Mouse (Mus musculus) intestine, embryonic 16.5 days (tissue): ENCODE measurements around the gene Cacfd1. TPM values are rescaled to one million over a fixed set of nuclear protein-coding genes. Genes with fewer than 3 reads are reported as not detected.

ENCODE experiments used
- ATAC-seq: fragments of 200-750 bp; cut with Nextera tagmentation; 2 replicates; pipeline ENCODE4 v1.8.0; 2017; ENCODE audit warnings: moderate TSS enrichment, moderate library complexity
- H3K27ac ChIP-seq: fragments of 300-500 bp; sonication (generic); 2 replicates; pipeline ENCODE4 v1.5.1; 2014; ENCODE audit warnings: mild to moderate bottlenecking, low read length
- H3K27me3 ChIP-seq: fragments of 300-500 bp; sonication (generic); replicated peaks from 2 replicates; pipeline ENCODE4 v1.6.1; 2014; ENCODE audit warnings: low read length, control low read depth, mixed read lengths; ENCODE audit not compliant: control insufficient read depth, insufficient read depth
- H3K36me3 ChIP-seq: fragments of 300-500 bp; sonication (generic); 2 replicates; pipeline ENCODE4 v1.6.1; 2014; ENCODE audit warnings: low read length, control low read depth; ENCODE audit not compliant: control insufficient read depth, insufficient read depth
- H3K4me1 ChIP-seq: fragments of 300-500 bp; sonication (generic); 2 replicates; pipeline ENCODE4 v1.6.1; 2014; ENCODE audit warnings: low read length, control low read depth, mixed read lengths; ENCODE audit not compliant: control insufficient read depth, insufficient read depth
- H3K4me2 ChIP-seq: fragments of 300-500 bp; sonication (generic); 2 replicates; pipeline ENCODE4 v1.6.1; 2014; ENCODE audit warnings: low read depth, low read length, control low read depth
- H3K4me3 ChIP-seq: fragments of 300-500 bp; sonication (generic); 2 replicates; pipeline ENCODE4 v1.5.1; 2014; ENCODE audit warnings: mild to moderate bottlenecking, low read length
- H3K9ac ChIP-seq: fragments of 300-500 bp; sonication (generic); 2 replicates; pipeline ENCODE4 v1.6.1; 2014; ENCODE audit warnings: low read depth, low read length
- H3K9me3 ChIP-seq: fragments of 300-500 bp; sonication (generic); 2 replicates; pipeline ENCODE4 v1.6.1; 2016; ENCODE audit warnings: low read length, control low read depth; ENCODE audit not compliant: control insufficient read depth
- WGBS: fragments of 180-500 bp; shearing (Covaris S2); extraction: QIAGEN DNeasy Blood & Tissue Kit; methylation state at CpG from one replicate; pipeline ENCODE4 v1.1.7; 2014; 5-methylcytosine and 5-hydroxymethylcytosine counted together
- polyA plus RNA-seq: library from polyadenylated mRNA; unstranded; fragments of >200 nt; fragmentation: Nextera tagmentation; extraction: Ambion mirVana; gene quantifications from 2 replicates; pipeline ENCODE4 v1.2.1, GENCODE M21; 2015

Cacfd1 gene
- polyA plus RNA-seq, 1 experiment from 2014 or later: 54.3 TPM

DNA sequence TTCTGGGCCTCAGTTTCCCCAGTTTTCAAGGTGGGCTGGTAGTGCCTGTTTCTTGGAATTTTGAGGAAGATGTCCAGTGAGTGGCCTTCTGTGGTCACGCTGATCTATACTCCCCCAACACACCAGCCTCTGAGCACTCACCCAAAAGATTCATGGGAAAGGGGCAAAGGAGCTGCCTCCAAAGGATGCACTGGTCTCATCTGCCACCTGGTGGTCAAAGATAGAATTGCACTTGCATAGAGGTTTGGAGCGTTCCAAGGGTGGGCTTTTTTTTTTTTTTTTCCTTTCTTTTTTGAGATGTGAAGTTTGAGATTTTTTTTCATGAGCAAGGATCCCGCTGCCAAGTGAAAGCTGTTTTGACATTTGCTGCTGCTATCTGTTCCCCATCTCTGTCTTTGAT is 28.9 kb downstream of the Cacfd1 start:
- Histone ChIP-seq H3K27me3 (no peaks in the 10 kb centered on the region), H3K27ac (no peak overlapping the region), H3K4me2 (no peak overlapping the region), H3K9me3 (no peaks in the 10 kb centered on the region), H3K4me3 (no peak overlapping the region), H3K36me3 (no peaks in the 10 kb centered on the region), H3K9ac (no peak overlapping the region), H3K4me1 (no peaks in the 10 kb centered on the region)
- ATAC-seq: no peak
- 0% methylated on average over 3 of the region's 3 CpGs for WGBS

DNA sequence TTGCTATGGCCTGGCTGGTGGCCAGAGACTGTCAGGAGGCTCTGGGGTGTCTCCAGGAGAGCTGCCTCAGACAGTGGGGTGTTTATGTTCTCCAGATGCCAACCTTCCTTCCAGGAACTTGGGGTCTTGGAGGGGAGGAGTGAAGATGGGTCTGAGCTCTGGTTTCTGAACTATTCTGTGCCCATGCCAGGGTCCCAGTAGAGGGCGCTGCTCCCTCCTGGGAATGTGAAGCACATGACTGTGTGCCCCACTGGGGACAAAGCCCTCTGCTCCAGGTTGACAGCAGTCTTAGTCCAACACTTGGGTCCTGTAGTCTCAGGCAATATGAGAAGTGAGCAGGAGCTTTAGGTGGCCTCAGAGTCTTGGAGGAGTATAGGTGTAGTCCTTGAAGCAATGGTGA is 29.6 kb downstream of the Cacfd1 start:
- no peak for ATAC-seq
- Histone ChIP-seq H3K4me1 (no peaks in the 10 kb centered on the region), H3K27ac (no peak overlapping the region), H3K9me3 (no peaks in the 10 kb centered on the region), H3K9ac (no peak overlapping the region), H3K4me2 (no peak overlapping the region), H3K36me3 (no peaks in the 10 kb centered on the region), H3K4me3 (no peak overlapping the region), H3K27me3 (no peaks in the 10 kb centered on the region)
- 9% methylated on average over 1 of the region's 1 CpGs for WGBS

DNA sequence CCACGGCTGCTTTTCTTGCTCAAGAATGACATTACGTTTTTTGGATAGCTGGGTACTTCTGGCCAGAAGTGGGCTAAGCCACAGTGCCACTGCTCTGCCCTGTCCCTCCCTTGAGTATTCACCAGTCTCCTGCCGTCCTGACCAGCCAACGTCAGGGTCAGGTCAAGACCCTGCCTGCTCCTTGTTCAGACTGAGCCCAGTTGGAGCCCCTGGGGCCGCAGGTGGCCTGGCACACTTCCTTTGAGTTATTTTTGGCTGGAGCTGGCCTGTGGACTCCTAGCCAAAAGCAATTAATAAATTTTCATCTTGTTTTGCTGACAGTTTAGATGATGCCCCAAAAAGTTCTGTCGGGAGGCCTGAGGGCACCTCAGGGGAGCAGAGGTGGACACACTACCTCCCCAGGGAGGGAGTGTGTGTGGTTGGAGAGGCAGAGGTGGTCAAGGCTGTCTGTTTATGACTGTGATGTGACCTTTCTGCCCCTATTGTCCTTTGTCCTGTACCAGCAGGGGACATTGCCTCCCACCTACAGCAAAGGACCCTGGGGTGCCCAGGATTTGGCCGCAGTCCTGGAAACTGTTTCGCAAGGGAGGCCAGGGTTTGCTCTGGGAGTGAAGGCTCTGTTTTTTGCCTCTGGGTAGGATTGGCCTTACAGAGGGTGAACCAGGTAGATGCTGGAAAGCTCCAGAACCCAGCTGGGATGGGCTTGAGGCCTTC is 32.6 kb downstream of the Cacfd1 start:
- ATAC-seq: no peak
- H3K9ac ChIP-seq: no peak overlapping the region
- H3K36me3 ChIP-seq: no peaks in the 10 kb centered on the region
- H3K4me3 ChIP-seq: no peak overlapping the region
- no peaks in the 10 kb centered on the region for H3K27me3 ChIP-seq
- H3K9me3 ChIP-seq: no peaks in the 10 kb centered on the region
- 68% methylated on average over 8 of the region's 8 CpGs for WGBS
- H3K4me1 ChIP-seq: no peaks in the 10 kb centered on the region
- H3K4me2 ChIP-seq: no peak overlapping the region
- no peak overlapping the region for H3K27ac ChIP-seq

- Histone ChIP-seq H3K27ac (no peak overlapping the region), H3K27me3 (no peaks in the 10 kb centered on the region), H3K36me3 (no peaks in the 10 kb centered on the region), H3K4me2 (no peak overlapping the region), H3K9me3 (no peaks in the 10 kb centered on the region), H3K4me3 (no peak overlapping the region), H3K9ac (no peak overlapping the region), H3K4me1 (no peaks in the 10 kb centered on the region)
- WGBS: 22% methylated on average over 3 of the region's 3 CpGs
- ATAC-seq: peak; percentile 62; the same call in 1 of the 2 replicates
Observed at GRCm38 (mm10) chr2:27043461-27043860, 33.7 kb downstream of the Cacfd1 start.

DNA sequence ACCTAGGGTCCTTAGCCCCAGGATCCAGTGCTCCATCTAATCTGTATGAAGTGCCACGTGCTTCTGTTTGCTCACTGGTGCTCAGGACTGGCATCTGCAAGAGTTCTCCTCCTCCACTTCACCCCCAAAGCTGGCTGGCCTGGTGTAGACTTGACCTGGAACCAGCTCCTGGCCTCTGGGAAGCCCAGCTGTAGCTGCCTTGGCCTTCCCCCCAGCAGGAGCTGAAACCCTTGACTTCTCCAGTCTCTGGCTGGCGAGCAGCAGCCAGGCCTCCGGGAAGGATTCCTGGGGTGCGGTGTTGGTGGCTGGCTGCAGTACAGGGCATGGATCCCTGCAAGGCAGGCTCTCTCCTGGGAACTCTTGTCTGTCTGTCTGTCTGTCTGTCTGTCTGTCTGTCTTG is 34.4 kb downstream of the Cacfd1 start:
- H3K36me3 ChIP-seq: no peaks in the 10 kb centered on the region
- H3K27ac ChIP-seq: no peak overlapping the region
- H3K4me1 ChIP-seq: no peaks in the 10 kb centered on the region
- no peaks in the 10 kb centered on the region for H3K27me3 ChIP-seq
- no peak for ATAC-seq
- H3K9me3 ChIP-seq: no peaks in the 10 kb centered on the region
- H3K4me2 ChIP-seq: no peak overlapping the region
- H3K9ac ChIP-seq: no peak overlapping the region
- no peak overlapping the region for H3K4me3 ChIP-seq
- WGBS: 86% methylated on average over 4 of the region's 4 CpGs

GRCm38 (mm10) chr2:27044641-27045040 is 34.9 kb downstream of the Cacfd1 start:
- H3K4me3 ChIP-seq: no peak overlapping the region
- no peaks in the 10 kb centered on the region for H3K36me3 ChIP-seq
- no peaks in the 10 kb centered on the region for H3K27me3 ChIP-seq
- no peak overlapping the region for H3K27ac ChIP-seq
- H3K4me1 ChIP-seq: no peaks in the 10 kb centered on the region
- WGBS: 73% methylated on average over 3 of the region's 3 CpGs
- no peak for ATAC-seq
- no peak overlapping the region for H3K9ac ChIP-seq
- no peaks in the 10 kb centered on the region for H3K9me3 ChIP-seq
- no peak overlapping the region for H3K4me2 ChIP-seq

GRCm38 (mm10) chr2:27045979-27046770 is 36.4 kb downstream of the Cacfd1 start:
- WGBS: 59% methylated on average over 8 of the region's 8 CpGs

GRCm38 (mm10) chr2:27049408-27049807 is 39.7 kb downstream of the Cacfd1 start:
- Histone ChIP-seq H3K4me3 (no peak overlapping the region), H3K9ac (no peak overlapping the region), H3K4me2 (no peak overlapping the region), H3K36me3 (no peaks in the 10 kb centered on the region), H3K4me1 (no peaks in the 10 kb centered on the region), H3K27ac (no peak overlapping the region), H3K27me3 (no peaks in the 10 kb centered on the region), H3K9me3 (no peaks in the 10 kb centered on the region)
- ATAC-seq: no peak
- 43% methylated on average over 6 of the region's 6 CpGs for WGBS

More at GRCm38 (mm10) chr2:27045979-27046770, 36.4 kb downstream of the Cacfd1 start:
- no peak overlapping the region for H3K9ac ChIP-seq
- H3K27ac ChIP-seq: peak overlapping the region; percentile 4; the same call in 1 of the 2 replicates
- H3K4me1 ChIP-seq: no peaks in the 10 kb centered on the region
- peak; percentile 84 for ATAC-seq
- H3K27me3 ChIP-seq: no peaks in the 10 kb centered on the region
- no peak overlapping the region for H3K4me3 ChIP-seq
- no peak overlapping the region for H3K4me2 ChIP-seq
- H3K36me3 ChIP-seq: no peaks in the 10 kb centered on the region
- no peaks in the 10 kb centered on the region for H3K9me3 ChIP-seq

DNA sequence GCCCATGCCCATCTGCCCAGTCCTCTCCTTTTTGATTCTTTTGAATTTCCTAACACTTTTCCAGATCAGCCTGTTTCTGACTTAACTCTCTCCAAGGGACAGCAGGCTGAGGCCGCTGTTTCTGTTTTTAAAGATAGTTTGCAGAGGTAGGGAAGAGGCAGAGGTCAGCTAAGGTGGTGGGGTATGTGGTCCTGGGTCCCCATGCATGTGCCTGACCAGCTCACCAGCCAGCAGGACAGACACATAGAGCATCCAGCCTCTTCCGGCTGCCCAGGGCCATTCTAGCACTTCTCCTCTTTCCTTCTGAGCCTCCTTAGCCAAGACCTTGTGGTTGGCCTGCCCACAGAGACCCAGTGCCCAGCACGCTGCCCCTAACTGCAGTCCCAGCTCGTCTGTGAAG is 48.5 kb downstream of the Cacfd1 start:
- Histone ChIP-seq H3K27me3 (no peaks in the 10 kb centered on the region), H3K9me3 (no peaks in the 10 kb centered on the region), H3K9ac (0 out of 2 replicates have a peak overlapping the region, but pooled peaks have one; percentile 13), H3K36me3 (no peaks in the 10 kb centered on the region), H3K4me1 (peaks cover 10% of the 10 kb centered on the region), H3K4me2 (peak overlapping the region; percentile 16; the same call in 1 of the 2 replicates), H3K27ac (no peak overlapping the region), H3K4me3 (no peak overlapping the region)
- ATAC-seq: no peak
- 33% methylated on average over 4 of the region's 4 CpGs for WGBS
